9 mouse cellular contexts compared by ENCODE assay signal in the genomic region with DNA sequence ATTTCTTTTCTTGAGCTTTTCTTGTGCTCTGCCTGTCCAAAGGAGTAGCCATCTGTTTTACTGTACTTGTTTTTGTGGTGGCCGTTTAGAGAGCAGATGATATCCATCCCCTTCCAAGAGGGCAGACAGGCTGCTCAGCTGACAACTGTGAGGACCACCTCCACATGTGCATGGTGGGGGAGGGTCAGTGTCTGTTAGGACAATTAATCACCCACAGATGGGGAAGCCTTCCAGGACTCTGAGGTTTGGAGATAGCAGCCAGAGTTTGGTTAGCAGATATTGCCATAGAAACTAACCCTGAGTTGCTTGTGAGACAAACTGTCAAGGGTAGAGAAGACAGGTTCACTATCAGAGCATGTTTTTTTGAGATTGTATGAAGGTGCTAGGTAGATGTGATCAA. TPM values are rescaled to one million over a fixed set of nuclear protein-coding genes. Genes with fewer than 3 reads are reported as not detected.
DNase-seq lines count a peak whose midpoint lies in the region; ATAC-seq lines count a peak whose summit lies in the region.
"Had no signal": no experiment of that assay in that cellular context is flagged by ENCODE, and none has a peak within 500 bp of the region (broad histone marks: within the 10 kb centered on the region; RNA-seq: fewer than 3 reads in every experiment).

No protein-coding gene starts in this region.

- ATAC-seq in heart, embryonic 12.5 days (ENCODE audit: insufficient number of reproducible peaks, low FRiP score), result no peak
- ATAC-seq in forebrain, embryonic 15.5 days (replicated peaks), result no peak
- ATAC-seq in megakaryocyte progenitor cell, adult 5-6 weeks (replicated peaks; ENCODE audit: poor library complexity), result peak; percentile 66

- H3K4me3 ChIP-seq in heart, embryonic 12.5 days, result peak overlapping the region; percentile 81; the same call in 1 of the 2 replicates
- peak overlapping the region; percentile 60; the same call in 1 of the 2 replicates for H3K4me3 ChIP-seq in forebrain, embryonic 15.5 days

- peaks cover 31% of the 10 kb centered on the region for H3K4me1 ChIP-seq in heart, embryonic 12.5 days (replicated peaks)
- peaks cover 34% of the 10 kb centered on the region for H3K4me1 ChIP-seq in forebrain, embryonic 15.5 days

- H3K9me3 ChIP-seq in heart, embryonic 12.5 days (replicated peaks), result no peaks in the 10 kb centered on the region
- H3K9me3 ChIP-seq in forebrain, embryonic 15.5 days, result no peaks in the 10 kb centered on the region
- H3K9me3 ChIP-seq: midbrain, embryonic 12.5 days had no signal

- WGBS in heart, embryonic 12.5 days, result 45% methylated on average over 1 of the region's 1 CpGs
- 52% methylated on average over 1 of the region's 1 CpGs for WGBS in forebrain, embryonic 15.5 days

- peak overlapping the region; percentile 98 for H3K4me2 ChIP-seq in heart, embryonic 12.5 days
- H3K4me2 ChIP-seq in forebrain, embryonic 15.5 days (replicated peaks), result no peak overlapping the region

- H3K27ac ChIP-seq in heart, embryonic 12.5 days (ENCODE audit: poor library complexity, severe bottlenecking), result no peak overlapping the region
- no peak overlapping the region for H3K27ac ChIP-seq in forebrain, embryonic 15.5 days (replicated peaks)
- H3K27ac ChIP-seq: midbrain, embryonic 12.5 days had no signal

- no peaks in the 10 kb centered on the region for H3K27me3 ChIP-seq in heart, embryonic 12.5 days (replicated peaks)
- no peaks in the 10 kb centered on the region for H3K27me3 ChIP-seq in forebrain, embryonic 15.5 days

- peaks cover 15% of the 10 kb centered on the region for H3K36me3 ChIP-seq in heart, embryonic 12.5 days
- peaks cover 5% of the 10 kb centered on the region; the same call in 1 of the 2 replicates for H3K36me3 ChIP-seq in forebrain, embryonic 15.5 days

- H3K9ac ChIP-seq in heart, embryonic 12.5 days, result no peak overlapping the region
- H3K9ac ChIP-seq in forebrain, embryonic 15.5 days (replicated peaks), result no peak overlapping the region

- no peak for DNase-seq in heart, postnatal 36 days
- DNase-seq in Muller cell, postnatal 12 days (ENCODE audit: inconsistent ontology term), result peak; percentile 35
- DNase-seq in thymus, postnatal 4 days, result no peak
- DNase-seq in spleen, postnatal 10 days (ENCODE audit: low spot score in 2 of 2), result no peak
- no peak for DNase-seq in spleen, adult 12 weeks (ENCODE audit: low spot score)

- intact Hi-C loops in heart, postnatal 36 days (cut with DNase I), result no loop called here

RNA-seq across cellular contexts. Expression of a gene that starts 1.7 kb away (rescaled TPM):
- polyA plus RNA-seq in heart, embryonic 12.5 days (2016; fragmentation: Nextera tagmentation; extraction: Ambion mirVana), result 42.7 and 44.4 TPM in 2 replicates
- total RNA-seq in heart, postnatal 36 days (2021), result 10 to 100 TPM; 17.2 to 20.2 TPM
- 69.7 and 72.1 TPM in 2 replicates for polyA plus RNA-seq in forebrain, embryonic 15.5 days (2015; fragmentation: Nextera tagmentation; extraction: Ambion mirVana)
- total RNA-seq in megakaryocyte progenitor cell, adult 5-6 weeks (2015), result 7.5 and 10.6 TPM in 2 replicates
- total RNA-seq in megakaryocyte progenitor cell, adult 5-6 weeks (2017), result 12.8 and 34.6 TPM in 2 replicates

RNA-seq across cellular contexts. Expression of a gene that starts 28.4 kb away (rescaled TPM):
- 36.9 and 39.9 TPM in 2 replicates for polyA plus RNA-seq in heart, embryonic 12.5 days (2016; fragmentation: Nextera tagmentation; extraction: Ambion mirVana)
- 10 to 100 TPM; 26.2 to 26.6 TPM for total RNA-seq in heart, postnatal 36 days (2021)
- polyA plus RNA-seq in forebrain, embryonic 15.5 days (2015; fragmentation: Nextera tagmentation; extraction: Ambion mirVana), result 44.9 and 48.2 TPM in 2 replicates
- total RNA-seq in megakaryocyte progenitor cell, adult 5-6 weeks (2015), result 42.7 and 43.0 TPM in 2 replicates
- total RNA-seq in megakaryocyte progenitor cell, adult 5-6 weeks (2017), result 15.5 and 26.5 TPM in 2 replicates

RNA-seq across cellular contexts. Expression of a gene that starts 36.0 kb away (rescaled TPM):
- polyA plus RNA-seq in heart, embryonic 12.5 days (2016; fragmentation: Nextera tagmentation; extraction: Ambion mirVana), result 15.8 and 17.4 TPM in 2 replicates
- total RNA-seq in heart, postnatal 36 days (2021), result 1 to 10 TPM; 4.5 to 4.9 TPM
- 1.3 TPM in 2 replicates for polyA plus RNA-seq in forebrain, embryonic 15.5 days (2015; fragmentation: Nextera tagmentation; extraction: Ambion mirVana)
- total RNA-seq in megakaryocyte progenitor cell, adult 5-6 weeks (2015), result 0.10 TPM in 1 of 2 replicates, not detected in the other
- total RNA-seq in megakaryocyte progenitor cell, adult 5-6 weeks (2017), result 0.07 TPM in 1 of 2 replicates, not detected in the other

Comparison
In these comparisons a context has a peak if more than half of its experiments do, and no peak if none do; other contexts are left out.
1. RNA of a gene that starts 36.0 kb away (total RNA-seq): 4.5 to 4.9 TPM in heart, postnatal 36 days; 0.07 to 0.10 TPM in megakaryocyte progenitor cell, adult 5-6 weeks; every median in the first group is over 4 times any median in the second.